In the genomic region with DNA sequence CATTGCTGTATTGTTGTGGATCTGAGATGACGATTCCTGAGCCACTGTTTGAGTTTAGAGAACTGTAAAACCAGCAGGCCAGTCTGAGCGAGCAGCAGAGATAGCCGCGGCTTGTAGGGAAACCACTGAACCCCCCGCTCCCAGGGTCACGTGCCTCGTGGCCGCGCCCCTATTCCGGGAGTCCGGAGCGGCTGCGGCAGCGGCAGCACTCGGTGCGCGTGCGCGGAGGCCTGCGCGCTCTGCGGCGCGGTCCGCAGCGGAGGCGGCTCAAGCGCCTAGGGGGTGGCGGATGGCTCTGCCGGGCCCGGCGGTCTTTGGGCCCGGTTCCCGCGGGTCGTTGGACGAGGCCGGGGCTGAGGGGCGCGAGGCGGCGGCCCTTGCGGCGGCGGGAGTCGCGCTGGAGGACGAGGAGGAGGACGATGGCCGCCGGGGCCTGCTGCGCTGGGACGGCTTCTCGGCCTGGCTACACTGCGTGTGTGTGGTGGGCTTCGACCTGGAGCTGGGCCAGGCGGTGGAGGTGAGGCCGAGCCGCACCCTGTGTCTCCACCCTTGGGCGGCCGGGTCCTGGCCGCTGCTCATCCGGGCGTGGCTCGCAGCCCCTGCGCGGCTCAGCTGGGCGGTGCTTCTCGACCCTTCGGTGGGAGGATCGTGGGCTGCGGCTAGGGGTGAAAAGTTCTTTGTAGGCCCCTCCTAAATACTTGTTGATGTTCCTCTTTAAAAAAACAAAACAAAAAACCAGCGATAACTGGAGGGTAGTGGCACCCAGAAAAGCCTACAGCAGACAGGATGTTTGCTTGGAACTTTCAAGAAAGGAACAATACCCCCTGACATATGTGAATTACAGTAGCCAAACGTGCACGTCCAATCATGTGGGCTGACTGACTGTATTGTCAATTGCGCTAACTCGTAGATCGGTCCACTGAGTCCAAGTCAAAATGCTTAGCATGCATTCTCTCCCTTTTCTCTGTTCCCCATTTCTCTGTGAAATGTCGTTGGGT, we compare ENCODE assay signal across 8 mouse cellular contexts. TPM values are rescaled to one million over a fixed set of nuclear protein-coding genes. Genes with fewer than 3 reads are reported as not detected.
DNase-seq lines count a peak whose midpoint lies in the region; ATAC-seq and TF ChIP-seq lines count a peak whose summit lies in the region.

No protein-coding gene starts in this region.

- peak overlapping the region; percentile 74 for H3K4me3 ChIP-seq in C2C12 (ENCODE audit: insufficient read depth, poor library complexity, severe bottlenecking)
- H3K4me3 ChIP-seq in erythroblast, embryonic 14.5 days (replicated peaks), result peak overlapping the region; percentile 94
- H3K4me3 ChIP-seq in heart, embryonic 13.5 days, result peak overlapping the region; percentile 86
- peak overlapping the region; percentile 84 for H3K4me3 ChIP-seq in liver, embryonic 12.5 days
- H3K4me3 ChIP-seq in stomach, embryonic 15.5 days (replicated peaks), result peak overlapping the region; percentile 97

- H3K4me2 ChIP-seq in heart, embryonic 13.5 days, result peak overlapping the region; percentile 88
- H3K4me2 ChIP-seq in liver, embryonic 12.5 days, result peak overlapping the region; percentile 88
- H3K4me2 ChIP-seq in stomach, embryonic 15.5 days, result peak overlapping the region; percentile 66

- under 1% methylated on average over 71 of the region's 79 CpGs for WGBS in heart, embryonic 13.5 days
- WGBS in liver, embryonic 12.5 days (ENCODE audit: insufficient replicate concordance), result under 1% methylated on average over 79 of the region's 79 CpGs
- under 1% methylated on average over 78 of the region's 79 CpGs for WGBS in stomach, embryonic 15.5 days

- H3K36me3 ChIP-seq in C2C12 (ENCODE audit: control insufficient read depth, insufficient read depth), result peaks cover 10% of the 10 kb centered on the region
- H3K36me3 ChIP-seq in erythroblast, embryonic 14.5 days (ENCODE audit: control insufficient read depth), result peaks cover 16% of the 10 kb centered on the region
- peaks cover 9% of the 10 kb centered on the region for H3K36me3 ChIP-seq in heart, embryonic 13.5 days
- peaks cover 8% of the 10 kb centered on the region for H3K36me3 ChIP-seq in liver, embryonic 12.5 days
- no peaks in the 10 kb centered on the region for H3K36me3 ChIP-seq in stomach, embryonic 15.5 days

- H3K9ac ChIP-seq in heart, embryonic 13.5 days, result peak overlapping the region; percentile 99
- H3K9ac ChIP-seq in liver, embryonic 12.5 days, result peak overlapping the region; percentile 97
- peak overlapping the region; percentile 100 for H3K9ac ChIP-seq in stomach, embryonic 15.5 days

- H3K79me3 ChIP-seq in C2C12 (ENCODE audit: low read depth), result peaks cover 36% of the 10 kb centered on the region

- peak; percentile 100 for TF ChIP-seq POLR2A in brain, embryonic 14.5 days (IDR thresholded peaks at IDR 0.05; ENCODE audit: borderline replicate concordance, extremely low read depth, insufficient read depth, insufficient read length, poor library complexity, severe bottlenecking)

- ATAC-seq in heart, embryonic 13.5 days (ENCODE audit: extremely low read depth, insufficient number of reproducible peaks, low FRiP score, low TSS enrichment), result peak; percentile 95
- ATAC-seq in liver, embryonic 12.5 days, result peak; percentile 94
- peak; percentile 96 for ATAC-seq in stomach, embryonic 15.5 days (ENCODE audit: insufficient read depth, low FRiP score, low read depth)

- H3K9me3 ChIP-seq in erythroblast, embryonic 14.5 days (ENCODE audit: control insufficient read depth, low read length), result no peaks in the 10 kb centered on the region
- no peaks in the 10 kb centered on the region for H3K9me3 ChIP-seq in heart, embryonic 13.5 days
- no peaks in the 10 kb centered on the region for H3K9me3 ChIP-seq in liver, embryonic 12.5 days (replicated peaks)
- H3K9me3 ChIP-seq in stomach, embryonic 15.5 days, result no peaks in the 10 kb centered on the region

- H3K79me2 ChIP-seq in C2C12 (ENCODE audit: control insufficient read depth, insufficient read depth), result peaks cover 52% of the 10 kb centered on the region

- TF ChIP-seq CTCF in C2C12 (IDR thresholded peaks at IDR 0.05; ENCODE audit: control insufficient read depth, insufficient read depth, insufficient read length), result no peak
- TF ChIP-seq CTCF in brain, embryonic 14.5 days (IDR thresholded peaks at IDR 0.05; ENCODE audit: borderline replicate concordance, extremely low read depth, insufficient read depth, insufficient read length), result no peak

- H3K27me3 ChIP-seq in C2C12 (ENCODE audit: control insufficient read depth, insufficient read depth, insufficient read length), result no peaks in the 10 kb centered on the region
- no peaks in the 10 kb centered on the region for H3K27me3 ChIP-seq in erythroblast, embryonic 14.5 days (ENCODE audit: control insufficient read depth)
- no peaks in the 10 kb centered on the region for H3K27me3 ChIP-seq in heart, embryonic 13.5 days (replicated peaks)
- no peaks in the 10 kb centered on the region for H3K27me3 ChIP-seq in liver, embryonic 12.5 days (replicated peaks)
- H3K27me3 ChIP-seq in stomach, embryonic 15.5 days (replicated peaks), result no peaks in the 10 kb centered on the region

- peak overlapping the region; percentile 91 for H3ac ChIP-seq in C2C12 (ENCODE audit: control insufficient read depth, insufficient read length, low read depth)

- peak overlapping the region; percentile 99 for H3K27ac ChIP-seq in heart, embryonic 13.5 days (replicated peaks)
- peak overlapping the region; percentile 99 for H3K27ac ChIP-seq in liver, embryonic 12.5 days
- H3K27ac ChIP-seq in stomach, embryonic 15.5 days, result peak overlapping the region; percentile 98

- H3K4me1 ChIP-seq in erythroblast, embryonic 14.5 days (ENCODE audit: control insufficient read depth), result peaks cover 44% of the 10 kb centered on the region
- H3K4me1 ChIP-seq in heart, embryonic 13.5 days, result peaks cover 28% of the 10 kb centered on the region
- H3K4me1 ChIP-seq in liver, embryonic 12.5 days, result peaks cover 39% of the 10 kb centered on the region
- H3K4me1 ChIP-seq in stomach, embryonic 15.5 days, result 0 out of 2 replicates have a peak, but pooled peaks cover 2% of the 10 kb centered on the region

- DNase-seq in brain, embryonic 14.5 days (ENCODE audit: low read depth), result peak; percentile 96
- DNase-seq in kidney, postnatal 10 days, result peak; percentile 95
- peak; percentile 85 to 87 for DNase-seq in natural killer cell, adult 2 months (ENCODE audit: low spot score in 2 of 2)

TF ChIP-seq in C2C12, 6 proteins besides CTCF, POLR2A, EP300 and RAD21:
- TF ChIP-seq USF1 (IDR thresholded peaks at IDR 0.05; ENCODE audit: low read depth), result peak; percentile 96
- peak; percentile 54 for TF ChIP-seq MAX (IDR thresholded peaks at IDR 0.05)
- TF ChIP-seq CEBPB (IDR thresholded peaks at IDR 0.05; ENCODE audit: low read depth), result no peak
TF ChIP-seq in C2C12: peak in this region for 2.

RNA-seq across cellular contexts. Expression of gene Dennd6a, which starts 6.0 kb away (rescaled TPM):
- polyA plus RNA-seq in C2C12 (2012; fragmentation: generic; extraction: Trizol), result 3.7 TPM
- 17.6 and 18.6 TPM in 2 replicates for polyA plus RNA-seq in brain, embryonic 14.5 days (2012; rRNA removed)
- 0.10 and 0.22 TPM in 2 replicates for polyA plus RNA-seq in erythroblast, embryonic 14.5 days (2012)
- polyA plus RNA-seq in heart, embryonic 13.5 days (2015; fragmentation: Nextera tagmentation; extraction: Ambion mirVana), result 18.4 and 24.1 TPM in 2 replicates
- polyA plus RNA-seq in liver, embryonic 12.5 days (2016; fragmentation: Nextera tagmentation; extraction: Ambion mirVana), result 18.2 and 19.3 TPM in 2 replicates
- polyA plus RNA-seq in stomach, embryonic 15.5 days (2015; fragmentation: Nextera tagmentation; extraction: Ambion mirVana), result 34.4 and 36.0 TPM in 2 replicates

RNA-seq across cellular contexts. Expression of gene Slmap, which starts 44.9 kb away (rescaled TPM):
- 10.8 TPM for polyA plus RNA-seq in C2C12 (2012; fragmentation: generic; extraction: Trizol)
- polyA plus RNA-seq in brain, embryonic 14.5 days (2012; rRNA removed), result 20.5 and 24.5 TPM in 2 replicates
- 0.25 and 0.36 TPM in 2 replicates for polyA plus RNA-seq in erythroblast, embryonic 14.5 days (2012)
- polyA plus RNA-seq in heart, embryonic 13.5 days (2015; fragmentation: Nextera tagmentation; extraction: Ambion mirVana), result 98.1 and 101 TPM in 2 replicates
- polyA plus RNA-seq in liver, embryonic 12.5 days (2016; fragmentation: Nextera tagmentation; extraction: Ambion mirVana), result 20.2 and 20.6 TPM in 2 replicates
- polyA plus RNA-seq in stomach, embryonic 15.5 days (2015; fragmentation: Nextera tagmentation; extraction: Ambion mirVana), result 48.3 and 49.9 TPM in 2 replicates

RNA-seq across cellular contexts. Expression of gene Arf4, which starts 58.2 kb away (rescaled TPM):
- polyA plus RNA-seq in C2C12 (2012; fragmentation: generic; extraction: Trizol), result 155 TPM
- 257 and 264 TPM in 2 replicates for polyA plus RNA-seq in brain, embryonic 14.5 days (2012; rRNA removed)
- 8.4 TPM in 2 replicates for polyA plus RNA-seq in erythroblast, embryonic 14.5 days (2012)
- polyA plus RNA-seq in heart, embryonic 13.5 days (2015; fragmentation: Nextera tagmentation; extraction: Ambion mirVana), result 440 and 447 TPM in 2 replicates
- polyA plus RNA-seq in liver, embryonic 12.5 days (2016; fragmentation: Nextera tagmentation; extraction: Ambion mirVana), result 203 and 206 TPM in 2 replicates
- 614 and 698 TPM in 2 replicates for polyA plus RNA-seq in stomach, embryonic 15.5 days (2015; fragmentation: Nextera tagmentation; extraction: Ambion mirVana)

Comparison
In these comparisons a context has a peak if more than half of its experiments do, and no peak if none do; other contexts are left out.
1. Peak in every context shown above with its lines: DNase-seq, ATAC-seq, H3K4me3 ChIP-seq and H3K27ac ChIP-seq.
2. RNA of gene Arf4, which starts 58.2 kb away (polyA plus RNA-seq): 614 to 698 TPM in stomach, embryonic 15.5 days, 440 to 447 TPM in heart, embryonic 13.5 days, 257 to 264 TPM in brain, embryonic 14.5 days, 203 to 206 TPM in liver, embryonic 12.5 days and 155 TPM in C2C12 (single experiment); 8.4 TPM in erythroblast, embryonic 14.5 days; every median in the first group is over 10 times any median in the second.